Mouse (Mus musculus) kidney, postnatal 4 days (tissue): ENCODE measurements around the gene Smarca4.
A peak's percentile ranks its signal among the peaks of the same experiment; 100 is the strongest.

Source experiments
- DNase-seq, 2 experiments: peaks; one replicate each; pipeline ENCODE4 v3.0.0; 2021; ENCODE audit warnings: mixed read lengths in 2 of 2

The Smarca4 gene

DNA sequence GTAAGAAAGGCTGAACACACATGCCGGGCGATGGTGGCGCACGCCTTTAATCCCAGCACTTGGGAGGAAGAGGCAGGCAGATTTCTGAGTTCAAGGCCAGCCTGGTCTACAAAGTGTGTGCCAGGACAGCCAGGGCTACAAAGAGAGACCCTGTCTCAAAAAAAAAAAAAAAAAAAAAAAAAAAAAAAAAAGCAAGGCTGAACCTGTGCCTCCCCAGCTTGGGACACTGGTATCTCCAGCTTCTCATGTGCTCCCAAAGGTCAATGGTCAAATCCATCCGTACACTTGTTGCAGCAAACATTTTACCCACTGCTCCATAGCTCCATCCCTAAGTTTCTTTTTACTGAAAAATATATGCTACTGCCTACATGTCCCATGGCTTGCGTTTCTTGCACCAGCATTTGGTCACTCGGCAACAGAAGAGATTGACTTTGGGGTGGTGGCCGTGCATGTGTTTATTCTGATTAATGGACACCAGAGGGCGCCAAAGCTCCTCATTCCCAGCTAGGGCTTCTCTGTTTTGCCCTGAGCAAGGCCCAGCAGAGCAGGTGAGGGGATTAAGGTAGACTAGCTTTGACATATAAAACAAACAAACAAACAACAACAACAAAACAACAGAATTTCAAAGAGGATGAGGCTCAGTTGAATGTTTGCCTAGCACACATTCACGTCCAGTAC is 14.1 kb upstream of the Smarca4 start:
- DNase-seq = peak; percentile 72 to 79

DNA sequence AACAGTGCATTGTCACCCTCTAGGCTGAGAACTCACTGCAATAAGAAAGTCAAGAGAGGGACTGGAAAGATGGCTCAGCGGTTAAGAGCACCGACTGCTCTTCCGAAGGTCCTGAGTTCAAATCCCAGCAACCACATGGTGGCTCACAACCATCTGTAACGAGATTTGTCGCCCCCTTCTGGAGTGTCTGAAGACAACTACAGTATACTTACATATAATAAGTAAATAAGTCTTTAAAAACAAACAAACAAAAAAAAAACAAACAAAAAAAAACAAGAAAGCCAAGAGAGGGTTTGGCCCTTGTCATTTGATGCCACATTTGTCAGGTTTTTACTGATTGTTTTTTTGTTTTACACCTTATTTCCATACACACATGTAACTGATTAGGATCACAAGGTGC is 11.8 kb upstream of the Smarca4 start:
- DNase-seq = no peak

DNA sequence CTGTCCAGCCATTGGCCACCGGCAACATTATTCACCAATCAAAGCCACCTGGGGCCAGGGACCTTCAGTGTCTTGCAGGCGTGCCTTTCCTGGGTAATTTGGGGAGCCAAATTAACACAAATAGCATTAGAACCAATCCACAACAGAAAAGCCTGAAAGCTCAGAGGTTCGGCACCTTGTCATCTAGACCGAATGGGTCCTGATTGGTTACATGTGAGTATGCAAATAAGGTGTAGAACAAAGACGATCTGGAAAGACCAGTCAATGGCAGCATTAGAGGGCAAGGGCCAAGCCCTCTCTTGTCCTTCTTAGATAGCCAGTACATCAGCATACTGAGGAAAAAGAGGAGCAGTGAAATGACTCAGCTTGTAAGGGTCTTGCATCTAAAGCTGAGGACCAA is 10.1 kb upstream of the Smarca4 start:
- DNase-seq = no peak

DNA sequence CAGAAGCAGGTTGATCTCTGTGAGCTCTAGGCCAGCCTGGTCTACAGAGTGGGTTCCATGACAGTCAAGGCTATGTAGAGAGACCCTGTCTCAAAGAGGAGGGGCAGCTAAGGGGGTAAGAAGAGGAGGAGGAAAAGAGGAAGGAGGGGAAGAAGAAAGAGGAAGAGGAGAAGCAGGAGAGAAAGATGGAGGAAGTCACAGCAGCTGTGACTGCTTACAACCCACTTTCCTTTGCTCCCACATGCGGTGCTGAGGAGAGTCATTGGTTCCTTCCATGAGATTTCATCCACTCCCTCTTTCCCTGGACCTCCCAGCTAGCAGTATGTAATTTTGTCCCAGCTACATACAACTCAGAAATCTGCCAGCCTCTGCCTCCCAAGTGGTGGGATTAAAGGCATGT is 9.3 kb upstream of the Smarca4 start:
- no peak for DNase-seq

DNA sequence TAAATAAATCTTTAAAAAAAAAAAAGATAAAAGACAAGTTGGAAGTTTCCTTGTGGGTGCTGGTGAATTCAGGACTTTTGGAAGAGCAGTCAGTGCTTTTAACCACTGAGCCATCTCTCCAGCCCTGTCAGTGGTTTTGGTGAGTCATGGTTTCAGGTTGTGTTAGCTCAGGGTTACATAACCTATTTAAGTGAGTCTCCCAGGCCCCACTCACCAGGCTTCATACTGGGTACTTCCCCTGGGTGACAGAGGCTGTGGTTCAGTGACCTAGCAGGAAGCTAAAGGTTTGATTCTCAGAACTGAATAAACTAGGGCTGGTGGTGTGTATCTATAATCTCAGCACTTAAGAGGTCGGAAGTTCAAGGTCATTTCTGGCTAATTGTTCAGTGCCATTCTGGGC is 6.1 kb upstream of the Smarca4 start:
- no peak for DNase-seq

DNA sequence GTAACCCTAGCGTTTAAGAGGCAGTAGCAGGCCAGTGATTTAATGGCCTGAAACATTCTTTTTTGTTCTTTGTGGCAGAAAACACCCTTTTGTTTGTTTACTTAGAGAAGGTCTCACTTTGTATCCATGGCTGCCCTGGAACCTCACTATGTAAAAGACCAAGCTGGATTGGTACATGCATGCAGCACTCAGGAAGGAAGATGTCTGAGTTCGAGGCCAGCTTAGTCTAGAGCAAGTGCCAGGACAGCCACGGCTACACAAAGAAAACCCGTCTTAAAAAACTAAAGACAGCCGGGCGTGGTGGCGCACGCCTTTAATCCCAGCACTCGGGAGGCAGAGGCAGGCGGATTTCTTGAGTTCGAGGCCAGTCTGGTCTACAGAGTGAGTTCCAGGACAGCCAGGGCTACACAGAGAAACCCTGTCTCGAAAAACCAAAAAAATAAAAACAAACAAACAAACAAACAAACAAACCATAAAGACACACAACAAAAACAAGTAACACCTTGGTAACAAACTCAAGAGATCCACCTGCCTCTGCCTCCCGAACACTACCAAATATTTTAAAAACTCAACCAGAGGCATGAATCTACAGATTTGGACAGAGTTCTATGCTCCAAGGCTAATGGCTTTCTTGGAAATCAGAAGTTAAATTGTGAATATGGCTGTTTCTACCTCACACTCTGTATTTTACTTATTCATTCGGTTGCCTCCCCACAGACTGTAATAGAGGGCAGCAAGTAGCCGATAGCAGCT is 929 bp upstream of the Smarca4 start:
- no peak for DNase-seq

DNA sequence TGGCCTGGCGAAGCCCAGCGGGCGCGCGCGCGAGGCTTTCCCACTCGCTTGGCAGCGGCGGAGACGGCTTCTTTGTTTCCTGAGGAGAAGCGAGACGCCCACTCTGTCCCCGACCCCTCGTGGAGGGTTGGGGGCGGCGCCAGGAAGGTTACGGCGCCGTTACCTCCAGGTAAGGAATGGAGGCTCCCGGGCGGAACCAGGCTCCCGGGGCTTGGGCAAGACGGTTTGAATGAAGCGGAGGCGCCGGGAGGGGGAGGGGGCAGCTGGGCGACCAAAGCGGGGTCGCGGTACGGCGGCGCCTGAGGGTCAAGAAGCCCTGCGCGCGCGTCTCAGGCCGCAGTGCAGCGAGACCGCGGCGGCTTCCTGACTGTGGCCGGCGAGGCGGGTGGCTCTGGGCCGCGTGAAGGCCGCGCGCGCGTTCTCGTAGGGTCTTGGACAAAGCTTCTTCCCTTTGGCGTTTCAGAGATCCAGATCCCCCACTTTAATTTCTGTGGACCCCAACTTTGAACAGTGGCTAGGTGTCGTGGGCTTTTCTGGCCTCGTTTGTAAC is 338 bp downstream of the Smarca4 start:
- peak; percentile 96 to 97 for DNase-seq

DNA sequence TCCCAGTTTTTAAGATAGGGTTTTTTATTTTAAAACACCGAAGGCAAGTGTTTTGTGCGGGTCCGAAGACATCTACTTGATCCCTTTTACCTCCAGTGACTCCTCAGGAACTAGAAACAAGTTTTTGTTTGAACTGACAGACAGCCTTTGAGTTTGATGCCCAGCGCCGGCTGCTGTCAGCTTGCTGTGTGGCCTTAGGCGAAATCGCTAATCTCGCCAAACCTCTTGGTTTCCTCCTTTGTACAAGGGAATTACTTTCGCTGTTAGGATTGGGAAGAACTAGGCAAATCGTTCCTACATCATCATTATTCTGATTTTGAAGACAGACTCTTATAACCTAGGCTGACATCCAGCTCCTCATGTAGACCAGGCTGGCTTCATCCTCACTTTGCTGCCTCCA is 1.1 kb downstream of the Smarca4 start:
- peak in 1 of 2 experiments; percentile 50 for DNase-seq

DNA sequence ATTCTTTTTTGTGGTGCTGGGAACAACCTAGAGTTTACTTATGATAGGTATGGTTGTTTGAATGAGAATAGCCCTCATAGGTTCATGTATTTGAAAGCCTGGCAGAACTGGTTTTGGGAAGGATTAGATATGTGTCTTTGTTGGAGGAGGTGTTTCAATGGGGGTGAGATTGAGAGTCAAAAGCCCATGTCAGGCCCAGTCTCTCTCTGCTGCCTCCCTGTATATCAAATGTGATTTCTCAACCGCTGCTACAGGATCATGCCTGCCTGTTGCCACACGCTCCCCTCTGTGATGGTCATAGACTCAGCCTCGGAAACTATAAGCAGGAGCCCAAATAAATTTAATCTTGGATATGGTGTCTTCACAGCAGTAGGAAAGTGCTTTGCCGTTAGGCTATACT is 4.3 kb downstream of the Smarca4 start:
- DNase-seq = no peak

DNA sequence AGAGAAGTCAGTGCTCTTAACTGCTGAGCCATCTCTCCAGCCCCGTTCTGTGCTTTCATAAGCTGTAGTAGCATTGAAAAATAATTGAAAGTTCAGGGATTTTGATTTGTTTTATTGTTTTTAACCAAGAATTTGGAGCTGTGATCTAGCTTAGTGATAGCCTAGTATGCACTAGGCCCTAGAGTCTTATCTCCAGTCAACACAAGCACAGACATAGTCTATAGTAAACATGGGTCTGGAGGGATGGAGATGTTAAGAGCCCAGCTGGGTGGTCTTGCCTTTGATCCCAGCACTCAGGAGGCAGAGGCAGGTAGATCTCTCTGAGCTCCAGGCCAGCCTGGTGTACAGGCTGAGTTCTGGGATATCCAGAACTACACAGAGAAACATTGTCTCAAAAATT is 6.7 kb downstream of the Smarca4 start:
- no peak for DNase-seq

DNA sequence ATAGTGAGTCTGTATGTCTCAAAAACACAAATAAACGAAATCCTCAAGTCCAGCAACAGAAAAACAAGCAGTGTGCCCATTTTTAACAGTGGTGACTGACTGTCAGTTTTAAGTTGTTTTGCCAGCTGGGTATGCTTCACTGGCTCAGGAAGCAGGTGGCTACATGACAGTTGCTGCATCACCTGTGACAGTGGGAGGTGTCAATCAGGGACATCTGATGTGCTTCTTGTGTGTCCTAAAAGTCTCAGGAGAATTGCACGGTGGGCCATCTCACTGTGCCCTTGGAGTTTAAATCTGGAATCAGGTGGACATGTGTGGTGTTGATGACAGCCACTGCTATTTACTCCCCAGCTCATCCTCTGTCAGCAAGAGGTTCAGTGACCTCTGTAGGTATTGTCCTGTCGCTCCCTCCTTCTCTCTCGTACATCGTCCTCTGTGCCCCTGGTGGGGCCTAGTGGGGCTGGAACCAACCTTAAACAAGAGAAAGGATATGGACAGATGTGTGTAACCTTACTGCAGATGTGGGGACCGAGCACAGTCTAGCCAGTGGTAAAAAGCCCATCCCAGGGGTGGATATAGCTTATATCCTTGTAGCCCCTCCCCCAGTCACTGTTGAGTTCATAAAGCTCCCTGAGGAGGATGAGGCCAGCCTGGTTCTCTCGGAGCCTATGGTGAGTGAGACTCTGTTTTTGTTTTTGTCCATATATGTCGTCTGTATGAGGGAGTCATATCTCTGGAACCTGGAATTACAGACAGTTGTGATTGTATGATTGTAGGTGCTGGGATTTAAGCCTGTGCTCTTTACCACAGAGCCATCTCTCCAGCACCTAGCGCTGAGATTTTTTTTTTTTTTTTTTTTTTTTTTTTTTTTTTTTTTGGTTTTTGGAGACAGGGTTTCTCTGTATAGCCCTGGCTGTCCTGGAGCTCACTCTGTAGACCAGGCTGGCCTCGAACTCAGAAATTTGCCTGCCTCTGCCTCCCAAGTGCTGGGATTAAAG is 9.7 kb downstream of the Smarca4 start:
- no peak for DNase-seq

DNA sequence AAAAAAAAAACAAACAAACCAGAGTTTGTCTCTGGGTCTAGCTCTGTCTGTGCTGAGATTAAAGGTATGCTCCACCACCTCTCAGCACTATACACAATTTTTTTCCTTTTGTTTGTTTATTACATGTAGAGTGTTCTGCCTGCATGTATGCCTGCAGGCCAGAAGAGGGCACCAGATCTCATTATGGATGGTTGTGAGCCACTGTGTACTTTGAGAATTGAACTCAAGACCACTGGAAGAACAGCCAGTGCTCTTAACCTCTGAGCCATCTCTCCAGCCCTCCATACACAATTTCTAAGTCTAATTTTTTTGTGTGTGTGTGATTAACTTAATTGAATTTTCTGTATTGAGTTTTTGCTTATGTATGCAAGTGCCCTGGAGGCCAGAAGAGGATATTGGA is 10.6 kb downstream of the Smarca4 start:
- DNase-seq = no peak

DNA sequence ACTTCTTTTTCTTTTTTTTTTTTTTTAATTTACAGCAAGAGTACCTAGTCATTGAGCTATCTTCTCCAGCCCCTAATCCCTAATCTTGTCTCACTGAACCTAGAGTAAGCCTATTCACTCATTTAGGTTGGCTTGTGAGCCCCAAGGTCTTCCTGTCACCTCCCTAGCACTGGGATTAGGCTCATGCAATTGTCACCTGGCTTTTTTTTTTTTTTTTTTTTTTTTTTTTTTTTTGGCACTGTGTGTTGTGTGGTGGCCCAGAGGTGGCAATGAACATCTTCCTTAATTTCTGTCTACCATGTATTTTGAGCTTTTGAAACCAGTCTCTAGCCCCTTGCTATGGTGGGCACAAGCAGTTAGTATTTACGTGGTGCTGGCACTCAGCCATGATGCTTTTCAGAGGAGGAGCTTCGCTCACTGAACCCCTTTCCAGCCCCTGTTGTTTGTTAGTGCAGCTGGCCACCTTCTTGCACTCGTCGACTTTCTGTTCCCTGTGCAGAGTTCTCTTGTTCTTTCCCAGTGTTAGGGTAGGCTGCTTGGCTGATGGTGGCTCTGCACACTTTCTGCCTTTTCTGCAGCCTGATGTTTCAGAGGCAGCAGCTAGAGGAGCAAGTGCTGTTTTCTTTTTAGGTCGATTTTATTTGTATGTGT is 11.3 kb downstream of the Smarca4 start:
- DNase-seq = peak in 1 of 2 experiments; percentile 11

DNA sequence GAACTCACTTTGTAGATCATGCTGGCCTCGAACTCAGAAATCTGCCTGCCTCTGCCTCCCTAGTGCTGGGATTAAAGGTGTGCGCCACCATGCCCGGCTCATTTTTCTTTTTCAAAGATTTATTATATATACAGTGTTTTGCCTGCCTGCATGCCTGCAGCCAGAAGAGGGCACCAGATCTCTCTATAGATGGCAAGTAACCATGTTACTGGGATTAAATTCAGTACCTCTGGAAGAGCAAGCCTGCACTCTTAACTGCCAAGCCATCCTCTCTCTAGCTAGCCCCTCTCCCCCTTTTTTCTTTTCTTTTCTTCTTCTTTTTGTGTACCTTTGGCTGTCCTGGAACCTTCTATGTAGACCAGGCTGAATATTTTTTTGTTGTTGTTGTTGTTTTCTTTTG is 14.7 kb downstream of the Smarca4 start:
- peak; percentile 67 to 74 for DNase-seq

DNA sequence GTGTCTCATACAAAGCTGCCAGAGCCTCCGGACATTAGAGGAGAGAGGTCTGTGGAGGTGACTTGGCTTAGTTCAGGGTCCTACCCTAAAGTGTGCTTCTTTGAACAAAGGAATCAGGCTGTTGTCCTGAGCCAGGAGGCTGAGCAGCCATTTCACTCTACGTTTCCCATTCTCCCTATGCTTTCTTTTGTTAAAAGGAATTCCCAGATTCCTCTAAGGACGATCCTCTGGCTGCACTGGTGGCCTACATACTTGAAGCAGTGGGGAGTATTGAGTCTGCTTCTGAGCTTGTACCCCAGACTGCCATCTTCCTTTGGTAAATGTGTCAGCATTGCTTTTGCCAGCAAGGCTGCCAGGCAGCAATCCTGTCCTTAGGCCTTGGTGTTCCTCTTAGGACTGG is 17.1 kb downstream of the Smarca4 start:
- DNase-seq = no peak

DNA sequence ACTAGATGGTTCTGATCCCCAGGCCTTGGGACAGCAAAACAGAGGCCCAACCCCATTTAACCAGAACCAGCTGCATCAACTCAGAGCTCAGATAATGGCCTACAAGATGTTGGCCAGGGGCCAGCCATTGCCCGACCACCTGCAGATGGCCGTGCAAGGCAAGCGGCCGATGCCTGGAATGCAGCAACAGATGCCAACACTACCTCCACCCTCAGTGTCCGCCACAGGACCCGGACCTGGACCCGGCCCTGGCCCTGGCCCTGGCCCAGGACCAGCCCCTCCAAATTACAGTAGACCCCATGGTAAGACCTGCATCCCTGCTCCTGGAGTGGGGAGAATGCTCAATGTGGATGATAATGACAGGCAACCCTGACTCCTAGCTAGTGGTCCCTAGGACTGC is 19.7 kb downstream of the Smarca4 start:
- DNase-seq = no peak

DNA sequence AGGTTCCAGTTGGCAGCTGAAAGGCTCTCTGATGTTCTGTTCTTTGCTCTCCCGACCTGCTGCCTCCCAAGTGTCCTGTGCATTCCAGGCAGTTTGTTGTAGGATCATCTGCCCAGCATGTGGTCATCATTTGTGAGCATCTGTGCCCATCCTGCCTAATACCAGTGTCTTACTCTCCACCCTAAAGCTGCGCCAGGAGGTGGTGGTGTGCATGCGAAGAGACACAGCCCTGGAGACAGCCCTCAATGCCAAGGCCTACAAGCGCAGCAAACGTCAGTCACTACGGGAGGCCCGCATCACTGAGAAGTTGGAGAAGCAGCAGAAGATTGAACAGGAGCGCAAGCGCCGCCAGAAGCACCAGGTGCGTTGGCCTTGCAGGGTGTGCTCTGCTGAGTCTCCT is 23.1 kb downstream of the Smarca4 start:
- DNase-seq = no peak

DNA sequence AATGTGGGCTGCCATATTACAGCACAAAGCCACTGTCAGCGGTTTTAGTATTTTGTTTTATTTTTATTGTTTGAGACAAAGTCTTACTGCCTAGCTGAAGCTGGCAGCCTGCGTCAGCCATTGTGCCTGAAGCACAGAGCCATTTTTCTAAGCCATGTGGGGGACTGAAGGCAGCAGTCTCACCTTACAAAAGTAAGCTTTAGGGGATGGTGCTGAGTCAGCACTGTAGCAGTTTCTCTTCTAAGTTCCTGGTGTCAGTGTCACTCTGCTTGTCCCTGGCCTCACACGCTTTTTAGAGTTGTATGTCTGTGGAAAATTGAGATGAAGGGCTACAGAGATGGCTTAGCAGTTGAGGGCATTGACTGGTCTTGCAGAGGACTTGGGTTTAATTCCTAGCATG is 30.4 kb downstream of the Smarca4 start:
- DNase-seq = no peak

DNA sequence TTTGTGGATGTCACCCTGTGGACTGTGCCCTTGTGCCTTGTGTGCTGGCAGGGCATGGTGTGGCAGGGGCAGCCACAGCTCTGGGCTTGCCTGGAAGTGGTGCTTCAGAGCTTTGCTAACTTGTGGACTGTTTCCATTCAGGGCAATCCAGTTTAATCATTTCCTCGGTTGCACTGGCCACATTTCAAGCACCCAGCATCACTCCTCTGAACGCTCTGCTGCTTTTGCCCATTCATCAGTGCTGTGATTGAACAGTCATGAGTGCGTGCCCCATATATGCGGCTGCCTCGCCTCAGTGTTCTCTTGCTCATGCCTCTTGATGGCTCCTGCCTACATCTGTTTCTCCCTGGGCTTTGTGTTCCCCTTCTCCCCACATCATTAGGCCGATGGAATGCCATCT is 31.8 kb downstream of the Smarca4 start:
- DNase-seq = peak; percentile 59 to 76

DNA sequence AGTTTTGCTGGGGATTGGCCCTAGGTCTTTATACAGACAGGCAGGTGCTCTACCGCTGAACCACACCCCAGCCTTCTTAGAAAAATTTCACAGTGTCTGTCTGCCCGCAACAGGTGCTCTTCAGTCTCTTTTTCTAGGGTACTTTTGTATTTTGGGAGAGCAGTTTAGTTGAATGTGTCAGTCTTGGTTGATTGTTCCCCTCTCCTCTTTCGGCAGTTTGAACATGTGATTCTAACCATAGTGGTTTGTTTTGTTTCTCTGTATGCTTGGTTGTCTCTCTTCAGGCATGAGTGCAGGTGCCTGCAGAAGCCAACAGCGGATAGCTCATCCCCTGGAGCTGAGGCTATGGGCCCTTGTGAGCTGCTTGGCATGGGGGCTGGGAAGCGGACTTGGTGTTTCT is 36.3 kb downstream of the Smarca4 start:
- DNase-seq = peak in 1 of 2 experiments; percentile 21

DNA sequence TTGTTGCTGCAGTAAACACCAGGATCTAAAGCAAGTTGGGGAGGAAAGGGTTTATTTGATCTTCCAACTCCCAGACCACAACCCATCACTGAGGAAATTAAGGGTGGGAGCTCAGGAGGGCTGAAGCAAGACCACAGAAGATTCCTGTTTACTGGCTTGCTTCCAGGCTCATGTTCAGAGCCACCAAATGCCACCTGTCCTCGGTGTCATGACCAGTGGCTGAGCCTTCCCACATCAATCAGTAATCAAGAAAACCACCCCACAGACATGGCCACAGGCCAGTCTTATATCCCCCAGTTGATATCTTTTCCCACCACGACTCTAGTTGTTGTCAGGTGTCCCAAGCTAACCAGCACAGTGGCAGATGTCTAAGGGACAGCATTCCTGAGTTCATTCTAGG is 37.3 kb downstream of the Smarca4 start:
- no peak for DNase-seq

DNA sequence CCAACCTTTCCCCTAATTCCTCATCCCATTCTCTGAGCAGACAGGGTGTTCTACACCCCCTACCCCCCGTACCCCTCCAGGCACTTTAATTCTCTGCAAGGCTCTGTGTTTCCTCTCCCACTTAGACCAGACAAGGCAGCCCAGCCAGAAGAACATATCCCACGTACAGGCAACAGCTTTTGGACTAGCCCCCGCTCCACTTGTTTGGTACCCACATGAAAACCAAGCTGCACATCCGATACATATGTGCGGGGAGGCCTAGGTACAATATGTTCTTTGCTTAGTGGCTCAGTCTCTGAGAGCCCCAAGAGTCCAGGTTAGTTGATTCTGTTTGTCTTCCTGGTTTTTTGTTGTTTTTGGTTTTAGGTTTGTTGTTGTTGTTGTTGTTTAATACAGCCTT is 46.1 kb downstream of the Smarca4 start:
- DNase-seq = no peak

DNA sequence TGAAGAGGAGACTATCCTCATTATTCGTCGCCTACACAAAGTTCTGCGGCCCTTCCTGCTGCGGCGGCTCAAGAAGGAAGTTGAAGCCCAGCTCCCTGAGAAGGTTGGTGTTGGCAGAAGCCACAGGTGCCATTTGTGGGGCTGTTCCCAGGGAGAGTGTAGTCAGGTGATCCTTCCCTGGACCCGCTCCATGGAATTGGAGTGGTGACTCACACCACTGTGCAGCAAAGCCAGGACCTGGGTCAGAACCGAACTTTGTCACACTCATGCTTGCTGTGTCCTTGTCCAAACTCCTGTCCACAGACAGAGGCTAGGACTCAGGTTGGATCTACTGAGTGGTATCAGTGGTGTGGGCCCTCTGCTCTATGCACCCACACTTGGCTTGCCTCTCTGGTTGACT is 53.0 kb downstream of the Smarca4 start:
- DNase-seq = no peak
